Mouse (Mus musculus) forebrain, embryonic 14.5 days (tissue): ENCODE results near the gene Dffa. TPM values are rescaled to one million over a fixed set of nuclear protein-coding genes. Genes with fewer than 3 reads are reported as not detected.

Experiments used
- ATAC-seq: fragments of 200-750 bp; cut with Nextera tagmentation; 2 replicates; pipeline ENCODE4 v1.8.0; 2017; ENCODE audit warnings: mild to moderate bottlenecking, moderate library complexity
- DNase-seq: peaks from one replicate; pipeline ENCODE4 v3.0.0-alpha.2; 2015; ENCODE audit warnings: low spot score
- H3K27ac ChIP-seq: fragments of 300-500 bp; sonication (generic); 2 replicates; pipeline ENCODE4 v1.5.1; 2014; ENCODE audit warnings: low read depth, mild to moderate bottlenecking, control low read depth, low read length, moderate library complexity
- H3K27me3 ChIP-seq: fragments of 300-500 bp; sonication (generic); replicated peaks from 2 replicates; pipeline ENCODE4 v1.6.1; 2014; ENCODE audit warnings: low read length, control low read depth, mixed read lengths; ENCODE audit not compliant: control insufficient read depth, insufficient read depth
- H3K36me3 ChIP-seq: fragments of 300-500 bp; sonication (generic); 2 replicates; pipeline ENCODE4 v1.6.1; 2014; ENCODE audit warnings: low read length, control low read depth; ENCODE audit not compliant: control insufficient read depth, insufficient read depth
- H3K4me1 ChIP-seq: fragments of 300-500 bp; sonication (generic); 2 replicates; pipeline ENCODE4 v1.6.1; 2014; ENCODE audit warnings: antibody characterized with exemption, low read length, control low read depth; ENCODE audit not compliant: control insufficient read depth, insufficient read depth
- H3K4me2 ChIP-seq: fragments of 300-500 bp; sonication (generic); 2 replicates; pipeline ENCODE4 v1.6.1; 2014; ENCODE audit warnings: mild to moderate bottlenecking, control low read depth, low read length
- H3K4me3 ChIP-seq: fragments of 300-500 bp; sonication (generic); 2 replicates; pipeline ENCODE4 v1.5.1; 2014; ENCODE audit warnings: low read depth, low read length, control low read depth
- H3K9ac ChIP-seq: fragments of 300-500 bp; sonication (generic); 2 replicates; pipeline ENCODE4 v1.6.1; 2014; ENCODE audit warnings: mild to moderate bottlenecking, low read length, control low read depth, moderate library complexity
- H3K9me3 ChIP-seq: fragments of 300-500 bp; sonication (generic); replicated peaks from 2 replicates; pipeline ENCODE4 v1.6.1; 2016; ENCODE audit warnings: low read length, control low read depth, mixed read lengths; ENCODE audit not compliant: control insufficient read depth
- WGBS: fragments of 180-500 bp; shearing (Covaris S2); extraction: QIAGEN DNeasy Blood & Tissue Kit; methylation state at CpG from one replicate; pipeline ENCODE4 v1.1.7; 2014; 5-methylcytosine and 5-hydroxymethylcytosine counted together
- polyA plus RNA-seq: library from polyadenylated mRNA; unstranded; fragments of >200 nt; fragmentation: Nextera tagmentation; extraction: Ambion mirVana; gene quantifications from 2 replicates; pipeline ENCODE4 v1.2.1, GENCODE M21; 2014

Dffa gene
- 17.8 and 20.6 TPM in 2 replicates for polyA plus RNA-seq

GRCm38 (mm10) chr4:149103875-149104561, at the start of gene Dffa:
TSS of gene Dffa (plus strand) at chr4:149104146.
- H3K4me2 ChIP-seq = peak within 1 kb of the TSS; percentile 90
- ATAC-seq = peak; percentile 93
- peak; percentile 97 for DNase-seq
- under 1% methylated on average over 35 of the region's 35 CpGs for WGBS
- H3K27me3 ChIP-seq = no peaks in the 10 kb centered on the region
- H3K4me3 ChIP-seq = peak within 1 kb of the TSS; percentile 74
- peaks cover 6% of the 10 kb centered on the region; the same call in 1 of the 2 replicates for H3K4me1 ChIP-seq
- H3K27ac ChIP-seq = no peak within 1 kb of the TSS
- H3K9me3 ChIP-seq = no peaks in the 10 kb centered on the region
- peak within 1 kb of the TSS; percentile 87 for H3K9ac ChIP-seq
- peaks cover 24% of the 10 kb centered on the region for H3K36me3 ChIP-seq

GRCm38 (mm10) chr4:149055847-149056246, 48.1 kb upstream of the Dffa start:
- Histone ChIP-seq H3K9me3 (no peaks in the 10 kb centered on the region), H3K27ac (no peak overlapping the region), H3K4me2 (no peak overlapping the region), H3K36me3 (no peaks in the 10 kb centered on the region), H3K4me1 (peaks cover 21% of the 10 kb centered on the region), H3K27me3 (no peaks in the 10 kb centered on the region), H3K9ac (no peak overlapping the region), H3K4me3 (no peak overlapping the region)
- no peak for ATAC-seq
- WGBS = 55% methylated on average over 6 of the region's 6 CpGs
- DNase-seq = no peak

DNA sequence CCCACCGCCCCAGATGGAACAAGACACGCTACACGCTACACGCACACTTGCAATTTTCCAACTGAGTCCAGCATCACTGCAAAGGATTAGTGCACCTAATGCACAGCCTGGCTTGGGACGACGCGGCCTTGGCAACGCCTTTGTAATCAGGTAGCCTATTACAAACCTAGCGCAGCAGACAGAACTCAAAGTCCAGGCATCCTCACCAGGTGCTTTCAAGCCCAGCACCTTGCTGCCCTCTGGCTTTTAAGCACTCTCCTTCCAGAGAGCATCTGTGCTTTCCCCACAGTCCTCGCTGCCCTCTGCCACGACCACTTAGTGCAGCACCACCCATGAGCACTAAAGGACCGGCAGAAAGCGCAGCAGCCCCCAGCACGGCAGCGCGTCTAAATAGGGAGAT, 47.0 kb upstream of the Dffa start:
- H3K27ac ChIP-seq = no peak overlapping the region
- DNase-seq = no peak

DNA sequence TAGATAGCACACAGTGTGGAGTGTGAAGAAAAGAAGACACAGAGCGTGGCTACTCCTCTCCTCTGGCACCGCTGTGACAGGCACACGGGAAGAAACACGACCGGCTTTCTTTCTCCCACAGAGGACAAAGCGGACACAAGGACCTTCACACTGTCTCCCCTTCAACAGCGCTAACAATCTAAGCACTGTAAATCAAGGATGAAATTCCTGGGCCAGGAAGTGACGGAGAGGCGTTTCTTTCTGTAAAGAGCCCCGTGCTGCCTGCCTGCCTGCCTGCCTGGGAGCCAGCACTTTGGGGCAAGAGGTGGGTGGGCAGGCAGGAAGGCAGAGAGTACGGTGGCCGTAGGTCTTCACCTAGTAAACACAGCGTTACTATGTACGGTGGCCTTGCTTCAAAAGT, 46.5 kb upstream of the Dffa start:
- Histone ChIP-seq H3K4me2 (no peak overlapping the region), H3K27ac (no peak overlapping the region), H3K9ac (peak overlapping the region; percentile 2; the same call in 1 of the 2 replicates), H3K36me3 (no peaks in the 10 kb centered on the region), H3K27me3 (no peaks in the 10 kb centered on the region), H3K4me3 (no peak overlapping the region), H3K9me3 (no peaks in the 10 kb centered on the region), H3K4me1 (peaks cover 21% of the 10 kb centered on the region)
- ATAC-seq (no peak), DNase-seq (no peak)
- WGBS = 50% methylated on average over 14 of the region's 14 CpGs

More for the DNA sequence above, 47.0 kb upstream of the Dffa start:
- no peaks in the 10 kb centered on the region for H3K36me3 ChIP-seq
- no peaks in the 10 kb centered on the region for H3K27me3 ChIP-seq
- no peak overlapping the region for H3K4me2 ChIP-seq
- H3K4me3 ChIP-seq = no peak overlapping the region
- H3K9me3 ChIP-seq = no peaks in the 10 kb centered on the region
- peaks cover 21% of the 10 kb centered on the region for H3K4me1 ChIP-seq
- 70% methylated on average over 16 of the region's 16 CpGs for WGBS
- ATAC-seq = no peak
- H3K9ac ChIP-seq = no peak overlapping the region

DNA sequence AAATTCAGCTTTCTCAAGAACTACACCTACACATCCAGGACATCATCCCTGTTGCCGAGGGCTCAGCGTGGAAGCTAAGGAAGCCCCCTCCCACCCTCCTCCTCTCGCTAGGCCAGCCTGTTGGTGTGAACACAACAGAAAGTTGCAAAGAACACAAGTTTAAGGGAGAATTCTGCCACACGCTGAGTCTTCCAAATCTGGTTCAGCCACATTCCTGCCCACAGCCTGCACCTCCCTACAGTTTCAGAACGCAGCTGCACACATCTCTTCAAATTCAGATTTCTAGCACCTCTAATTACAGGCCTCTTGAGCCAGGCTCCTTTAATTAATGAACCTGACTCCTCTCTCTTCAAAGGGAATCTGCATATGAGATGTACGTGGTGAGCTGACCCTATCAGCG, 45.6 kb upstream of the Dffa start:
- Histone ChIP-seq H3K36me3 (no peaks in the 10 kb centered on the region), H3K4me1 (peaks cover 21% of the 10 kb centered on the region), H3K4me3 (no peak overlapping the region), H3K27me3 (no peaks in the 10 kb centered on the region), H3K27ac (no peak overlapping the region), H3K9ac (no peak overlapping the region; the same call in 1 of the 2 replicates), H3K4me2 (no peak overlapping the region), H3K9me3 (no peaks in the 10 kb centered on the region)
- DNase-seq = no peak
- peak; percentile 16; the same call in 1 of the 2 replicates for ATAC-seq
- WGBS = 32% methylated on average over 7 of the region's 7 CpGs

GRCm38 (mm10) chr4:149059713-149060112, 44.2 kb upstream of the Dffa start:
- no peak overlapping the region for H3K4me2 ChIP-seq
- H3K27ac ChIP-seq = no peak overlapping the region
- no peak overlapping the region for H3K4me3 ChIP-seq
- H3K9me3 ChIP-seq = no peaks in the 10 kb centered on the region
- no peaks in the 10 kb centered on the region for H3K27me3 ChIP-seq
- no peak overlapping the region for H3K9ac ChIP-seq
- no peaks in the 10 kb centered on the region for H3K36me3 ChIP-seq
- no peak for ATAC-seq
- no peak for DNase-seq
- WGBS = 92% methylated on average over 9 of the region's 9 CpGs
- peaks cover 21% of the 10 kb centered on the region for H3K4me1 ChIP-seq

DNA sequence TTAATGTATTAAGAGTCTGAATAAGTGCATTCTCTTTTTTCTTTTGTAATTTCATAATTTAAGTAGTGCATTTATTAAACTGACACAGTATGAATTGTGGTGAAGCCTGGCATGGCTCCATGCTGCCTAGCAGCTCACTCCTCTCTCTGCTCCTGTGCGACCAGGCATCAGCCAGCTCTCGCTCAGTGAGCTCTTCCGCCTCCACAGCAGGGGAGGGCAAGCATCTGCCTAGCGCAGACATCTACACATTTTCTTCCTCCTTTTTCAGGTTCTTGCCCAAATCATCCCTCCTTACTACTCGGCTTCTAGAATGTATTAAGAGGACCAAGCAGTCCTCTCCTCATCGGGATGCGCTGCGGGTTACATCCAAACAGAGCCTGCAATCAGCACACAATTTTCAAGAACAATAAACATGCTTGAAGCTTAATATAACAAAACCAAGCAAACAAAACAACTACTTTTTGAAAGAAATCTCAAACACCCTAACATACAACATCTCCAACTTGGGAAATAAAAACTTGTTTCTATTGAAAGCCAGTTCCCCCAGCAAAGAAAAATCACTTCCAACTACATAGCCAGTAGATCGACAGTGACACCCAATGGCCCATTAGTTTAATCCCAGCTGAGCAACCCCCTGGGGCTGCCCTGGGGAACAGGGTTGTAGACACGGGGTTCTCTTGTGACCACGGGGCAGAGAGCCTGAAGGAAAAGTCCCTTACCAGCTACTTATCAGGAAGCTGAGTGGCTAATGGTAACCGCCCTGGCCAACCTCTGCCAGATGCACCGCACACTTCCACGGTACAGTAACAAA, 43.1 kb upstream of the Dffa start:
- H3K9ac ChIP-seq = no peak overlapping the region
- no peak overlapping the region for H3K4me3 ChIP-seq
- H3K27me3 ChIP-seq = no peaks in the 10 kb centered on the region
- H3K9me3 ChIP-seq = no peaks in the 10 kb centered on the region
- ATAC-seq = no peak; the same call in 1 of the 2 replicates
- H3K27ac ChIP-seq = no peak overlapping the region
- H3K4me1 ChIP-seq = peaks cover 21% of the 10 kb centered on the region
- 45% methylated on average over 14 of the region's 14 CpGs for WGBS
- no peak overlapping the region for H3K4me2 ChIP-seq
- H3K36me3 ChIP-seq = no peaks in the 10 kb centered on the region
- DNase-seq = no peak

- DNase-seq (no peak), ATAC-seq (no peak)
- no peak overlapping the region for H3K9ac ChIP-seq
- no peaks in the 10 kb centered on the region for H3K27me3 ChIP-seq
- no peak overlapping the region for H3K4me2 ChIP-seq
- H3K9me3 ChIP-seq = no peaks in the 10 kb centered on the region
- 77% methylated on average over 13 of the region's 13 CpGs for WGBS
- no peaks in the 10 kb centered on the region for H3K36me3 ChIP-seq
- H3K4me1 ChIP-seq = peaks cover 21% of the 10 kb centered on the region
- no peak overlapping the region for H3K4me3 ChIP-seq
- H3K27ac ChIP-seq = no peak overlapping the region
Observed at GRCm38 (mm10) chr4:149061432-149061718, 42.6 kb upstream of the Dffa start.
